ENCODE assay signal across 34 mouse cellular contexts in the genomic region with DNA sequence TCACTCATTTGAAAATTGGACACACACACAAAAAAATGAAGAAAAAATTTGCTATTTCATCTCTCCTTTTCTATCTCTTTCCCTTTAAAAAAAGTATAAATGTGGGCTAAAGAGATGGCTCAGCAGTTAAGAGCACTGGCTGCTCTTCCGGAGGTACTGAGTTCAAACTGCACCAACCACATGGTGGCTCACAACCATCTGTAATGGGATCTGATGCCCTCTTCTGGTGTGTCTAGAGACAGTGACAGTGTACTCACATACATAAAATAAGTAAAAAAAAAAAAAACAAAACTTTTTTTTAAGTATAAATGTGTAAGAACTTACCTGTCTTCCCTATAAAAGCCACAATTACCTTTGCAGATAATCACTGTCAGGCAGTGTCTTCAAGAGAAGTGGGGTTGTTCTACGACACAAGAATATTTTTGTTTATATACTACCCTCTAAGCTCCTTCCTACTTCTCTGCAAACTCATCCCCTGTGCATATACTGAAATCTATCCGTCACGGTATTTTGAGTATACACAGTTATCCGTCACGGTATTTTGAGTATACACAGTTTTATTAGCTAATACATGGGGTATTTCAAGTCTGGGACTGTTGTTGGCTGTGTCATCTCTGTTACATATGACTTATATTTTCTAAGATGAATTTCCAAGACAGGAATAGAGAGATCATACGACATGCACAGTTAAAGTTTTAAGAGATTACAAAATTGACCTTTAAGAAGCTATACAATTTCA. TPM values are rescaled to one million over a fixed set of nuclear protein-coding genes. Genes with fewer than 3 reads are reported as not detected.
A peak's percentile ranks its signal among the peaks of the same experiment; 100 is the strongest.
DNase-seq lines count a peak whose midpoint lies in the region; TF ChIP-seq lines count a peak whose summit lies in the region.
"Had no signal": no experiment of that assay in that cellular context is flagged by ENCODE, and none has a peak within 500 bp of the region (broad histone marks: within the 10 kb centered on the region; RNA-seq: fewer than 3 reads in every experiment).

No protein-coding gene starts in this region.

- intact Hi-C loops in heart, adult 2 months (cut with DNase I): loop anchor here (5.0 kb wide), 2 partner anchors 47 to 437 kb away; partner anchors contain the start of gene 9930021J03Rik

- no peak overlapping the region for H3K4me3 ChIP-seq in heart, adult 2 months
- H3K4me3 ChIP-seq: embryonic facial prominence, embryonic 12.5 days; heart, embryonic 13.5 days had no signal

- H3K36me3 ChIP-seq in heart, adult 2 months (ENCODE audit: control insufficient read depth, insufficient read depth, low read length): no peaks in the 10 kb centered on the region
- H3K36me3 ChIP-seq: embryonic facial prominence, embryonic 12.5 days; heart, embryonic 13.5 days; liver, embryonic 13.5 days had no signal

- DNase-seq in heart, adult 2 months: no peak
- DNase-seq in heart, adult 9 months (ENCODE audit: low spot score in 2 of 2): no peak
- DNase-seq in thymus, postnatal 0 days (ENCODE audit: low spot score): peak; percentile 20
- DNase-seq in thymus, postnatal 10 days (ENCODE audit: low spot score in 2 of 2): no peak
- DNase-seq in induced T-regulatory cell, adult 2 months (ENCODE audit: low read depth): peak; percentile 47
- no peak for DNase-seq in frontal cortex, adult 2 months (ENCODE audit: extremely low spot score in 1 of 2, low spot score in 1 of 2)
- DNase-seq in MN1 (ENCODE audit: low spot score): no peak
- DNase-seq: adrenal gland, postnatal 25 days; cerebellum, adult 11-12 months; cerebellum, adult 9-11 months; embryo, embryonic 11 days; gastrocnemius, postnatal 14 days; heart, postnatal 10 days; kidney, adult 11 months; kidney, postnatal 14 days; liver, embryonic 13.5 days; lung, adult 2 months; lung, postnatal 10 days; midbrain, embryonic 14.5 days; right cerebral cortex, postnatal 25 days had no signal

- 93% methylated on average over 7 of the region's 7 CpGs for WGBS in heart, adult 2 months

- no peak overlapping the region for H3K27ac ChIP-seq in heart, adult 2 months
- H3K27ac ChIP-seq: embryonic facial prominence, embryonic 12.5 days; heart, embryonic 13.5 days; hindbrain, embryonic 14.5 days; liver, embryonic 13.5 days had no signal

- TF ChIP-seq EP300 in heart, adult 2 months (IDR thresholded peaks at IDR 0.05; ENCODE audit: insufficient read depth, low read depth, low read length): no peak

- no peaks in the 10 kb centered on the region for H3K27me3 ChIP-seq in heart, adult 2 months (ENCODE audit: control insufficient read depth, insufficient read depth, low read length)
- H3K27me3 ChIP-seq: embryonic facial prominence, embryonic 12.5 days; heart, embryonic 13.5 days; liver, embryonic 13.5 days had no signal

- H3K4me1 ChIP-seq in heart, adult 2 months (ENCODE audit: control insufficient read depth, insufficient read depth, low read length): peaks cover 1% of the 10 kb centered on the region

- H3K9ac ChIP-seq in heart, adult 2 months (ENCODE audit: low read depth, low read length): no peak overlapping the region
- H3K9ac ChIP-seq: embryonic facial prominence, embryonic 12.5 days; heart, embryonic 13.5 days; hindbrain, embryonic 14.5 days had no signal

- no peak for TF ChIP-seq POLR2A in heart, adult 2 months (IDR thresholded peaks at IDR 0.05; ENCODE audit: insufficient read depth, low read depth, low read length)

- TF ChIP-seq CTCF in heart, adult 2 months (IDR thresholded peaks at IDR 0.05): 0 out of 2 replicates have a peak, but pooled peaks have one; percentile 20

- H3K79me2 ChIP-seq in heart, adult 2 months (replicated peaks; ENCODE audit: control insufficient read depth, insufficient read depth, low read length): no peaks in the 10 kb centered on the region

RNA-seq across cellular contexts. Expression of gene Cd274, which starts 3.5 kb away (rescaled TPM):
- 1 to 10 TPM; 1.8 to 5.4 TPM for total RNA-seq in heart, adult 2 months (2021)
- polyA plus RNA-seq in heart, adult 2 months (2012; rRNA removed): 4.3 and 5.2 TPM in 2 replicates
- 11.3 and 12.0 TPM in 2 replicates for polyA plus RNA-seq in thymus, postnatal 0 days (2015; fragmentation: Nextera tagmentation; extraction: Ambion mirVana)
- polyA plus RNA-seq in frontal cortex, adult 2 months (2012; rRNA removed): 1.6 and 1.7 TPM in 2 replicates

RNA-seq across cellular contexts. Expression of gene Plgrkt, which starts 3.5 kb away (rescaled TPM):
- total RNA-seq in heart, adult 2 months (2021): 10 to 100 TPM; 22.9 to 28.1 TPM
- 29.9 and 36.4 TPM in 2 replicates for polyA plus RNA-seq in heart, adult 2 months (2012; rRNA removed)
- polyA plus RNA-seq in thymus, postnatal 0 days (2015; fragmentation: Nextera tagmentation; extraction: Ambion mirVana): 308 and 317 TPM in 2 replicates
- 41.5 and 47.3 TPM in 2 replicates for polyA plus RNA-seq in frontal cortex, adult 2 months (2012; rRNA removed)

RNA-seq across cellular contexts. Expression of gene Rln1, which starts 36.2 kb away (rescaled TPM):
- not detected for total RNA-seq in heart, adult 2 months (2021)
- polyA plus RNA-seq in heart, adult 2 months (2012; rRNA removed): not detected in 2 replicates
- polyA plus RNA-seq in thymus, postnatal 0 days (2015; fragmentation: Nextera tagmentation; extraction: Ambion mirVana): 0.51 and 0.59 TPM in 2 replicates
- 0.80 and 1.3 TPM in 2 replicates for polyA plus RNA-seq in frontal cortex, adult 2 months (2012; rRNA removed)
- total RNA-seq: adrenal gland, adult 18-20 months; adrenal gland, postnatal 25 days; gastrocnemius, postnatal 14 days; granulocyte monocyte progenitor cell, adult 5-6 weeks; heart, postnatal 10 days; hematopoietic stem cell, adult 5-6 weeks; megakaryocyte progenitor cell, adult 5-6 weeks; neutrophil, adult 5-6 weeks had no signal
- polyA plus RNA-seq: G1E; inflammation-experienced regulatory T-cells, adult 6 months; kidney, embryonic 14.5 days; liver, embryonic 13.5 days; lung, adult 2 months had no signal

RNA-seq across cellular contexts. Expression of gene Pdcd1lg2, which starts 40.0 kb away (rescaled TPM):
- total RNA-seq in heart, adult 2 months (2021): not detected
- 0.14 TPM in 1 of 2 replicates, not detected in the other for polyA plus RNA-seq in heart, adult 2 months (2012; rRNA removed)
- polyA plus RNA-seq in thymus, postnatal 0 days (2015; fragmentation: Nextera tagmentation; extraction: Ambion mirVana): 4.6 and 4.9 TPM in 2 replicates
- polyA plus RNA-seq in frontal cortex, adult 2 months (2012; rRNA removed): 0.10 TPM in 1 of 2 replicates, not detected in the other
- total RNA-seq: adrenal gland, adult 18-20 months; adrenal gland, postnatal 25 days; gastrocnemius, postnatal 14 days; granulocyte monocyte progenitor cell, adult 5-6 weeks; heart, postnatal 10 days; megakaryocyte progenitor cell, adult 5-6 weeks had no signal
- polyA plus RNA-seq: forebrain, embryonic 14.5 days; heart, embryonic 13.5 days; kidney, embryonic 14.5 days; limb, embryonic 14.5 days; midbrain, embryonic 14.5 days; stomach, embryonic 16.5 days had no signal

RNA-seq across cellular contexts. Expression of gene Insl6, which starts 45.6 kb away (rescaled TPM):
- under 1 TPM in 1 of 2 experiments, not detected in 1; 0.73 TPM for total RNA-seq in heart, adult 2 months (2021)
- 0.26 and 0.39 TPM in 2 replicates for polyA plus RNA-seq in heart, adult 2 months (2012; rRNA removed)
- polyA plus RNA-seq in thymus, postnatal 0 days (2015; fragmentation: Nextera tagmentation; extraction: Ambion mirVana): 13.5 and 15.1 TPM in 2 replicates
- 0.82 and 0.94 TPM in 2 replicates for polyA plus RNA-seq in frontal cortex, adult 2 months (2012; rRNA removed)

Comparison
In these comparisons a context has a peak if more than half of its experiments do, and no peak if none do; other contexts are left out.
1. DNase-seq: peak in thymus, postnatal 0 days (single experiment) and induced T-regulatory cell, adult 2 months (single experiment); none in heart, adult 2 months (0 of 2), heart, adult 9 months (0 of 2), thymus, postnatal 10 days (0 of 2), frontal cortex, adult 2 months (0 of 2) and MN1 (single experiment).